Mouse (Mus musculus): Measurements from ENCODE around the gene Sema7a.

The Sema7a gene

DNA sequence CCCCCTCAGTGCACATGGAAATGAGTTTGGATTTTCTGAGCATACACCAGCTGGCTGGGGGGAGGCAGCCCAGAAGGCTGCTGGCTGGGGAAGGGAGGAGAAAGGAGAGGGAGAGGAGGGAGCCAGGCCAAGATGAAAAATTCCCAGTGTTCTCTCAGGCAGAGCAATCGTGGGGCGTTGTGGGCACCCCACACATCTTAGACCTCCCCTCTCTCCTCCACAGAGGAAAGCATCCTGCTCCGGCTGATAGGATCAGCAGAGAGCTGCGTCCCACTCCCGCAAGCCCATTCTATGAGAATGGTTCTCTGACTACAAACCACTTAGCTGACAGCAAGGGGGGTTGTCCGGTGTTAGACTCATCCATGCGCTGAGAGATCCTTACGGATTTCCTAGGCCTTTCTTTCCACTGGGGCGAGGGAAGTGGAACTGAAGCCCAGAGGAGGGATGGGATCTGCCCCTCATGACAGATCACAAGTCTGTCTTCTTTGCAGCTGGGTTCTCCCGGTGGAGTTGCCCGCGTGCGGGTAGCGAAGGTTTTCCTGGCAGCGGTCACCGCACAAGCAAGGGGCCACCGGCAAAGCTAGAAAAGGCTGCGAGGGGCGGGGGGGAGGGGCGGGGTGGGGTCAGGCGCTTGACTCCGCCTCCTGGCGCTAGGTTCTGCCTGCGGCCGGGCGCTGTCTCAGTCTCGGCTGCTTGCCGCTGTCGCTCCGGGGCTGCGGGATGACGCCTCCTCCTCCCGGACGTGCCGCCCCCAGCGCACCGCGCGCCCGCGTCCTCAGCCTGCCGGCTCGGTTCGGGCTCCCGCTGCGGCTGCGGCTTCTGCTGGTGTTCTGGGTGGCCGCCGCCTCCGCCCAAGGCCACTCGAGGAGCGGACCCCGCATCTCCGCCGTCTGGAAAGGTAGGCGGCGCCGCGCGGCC, at the start of gene Sema7a:
Gene Sema7a (plus strand): TSS at position 682 of the 918 bp plus-strand sequence.
- DNase-seq, result peak; percentile 46

DNA sequence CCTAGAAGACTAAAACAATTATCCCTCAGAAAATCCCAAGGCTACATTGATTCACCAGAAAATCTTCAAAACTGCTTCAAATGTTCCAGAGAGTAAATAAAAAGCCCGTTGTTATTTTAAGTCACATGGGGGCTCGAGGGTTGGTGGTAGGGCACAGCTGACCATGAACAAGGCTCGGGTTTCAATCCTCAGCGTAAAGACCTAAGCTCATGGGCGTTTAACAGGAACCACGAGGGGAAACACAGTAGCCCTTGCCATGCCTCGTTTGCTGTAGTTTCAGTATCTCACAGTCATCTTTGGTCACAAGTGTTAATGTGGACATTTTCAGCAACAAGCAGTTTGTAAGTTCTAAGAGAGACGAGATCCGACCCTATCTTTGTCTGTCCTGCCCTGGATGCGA, 39.4 kb upstream of the Sema7a start:
- DNase-seq, result no peak

DNA sequence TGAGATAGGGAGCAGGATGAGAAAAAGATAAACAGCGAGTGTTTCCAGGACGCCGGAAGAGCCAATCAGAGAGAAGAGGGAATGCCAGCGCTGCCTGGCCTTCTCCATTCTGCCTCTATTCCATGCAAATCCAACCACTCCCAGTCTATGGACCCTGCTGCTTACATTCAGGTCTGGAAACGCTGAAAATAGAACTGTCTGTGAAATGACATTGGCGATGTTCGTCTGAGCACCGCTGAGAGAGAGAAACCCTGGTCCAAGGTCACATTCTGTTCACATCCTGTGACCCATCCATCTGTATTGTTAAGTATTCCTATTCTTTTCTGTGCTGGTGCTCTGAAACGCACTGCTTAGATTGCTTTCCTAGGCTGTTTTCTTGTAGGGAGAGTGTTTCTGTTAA, 38.7 kb upstream of the Sema7a start:
- DNase-seq, result no peak

DNA sequence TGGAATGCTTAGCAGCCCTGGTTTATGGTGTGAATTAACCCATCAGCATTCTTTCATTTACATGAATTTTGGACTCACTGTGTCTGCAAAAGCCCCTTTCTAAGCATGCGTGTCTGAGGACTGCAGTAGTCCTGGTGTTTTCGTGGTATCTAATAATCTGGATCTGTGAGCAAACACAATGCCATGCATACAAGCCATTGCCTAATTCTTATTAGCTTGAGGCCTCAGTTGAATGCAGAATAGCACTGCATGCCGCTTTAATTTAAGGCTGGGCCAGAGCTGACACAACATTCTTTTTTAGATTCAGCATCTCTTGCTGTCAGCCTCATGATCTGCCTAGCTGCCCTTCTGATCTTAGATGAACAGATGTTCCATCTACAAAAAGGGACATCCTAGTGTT, 38.3 kb upstream of the Sema7a start:
- no peak for DNase-seq

DNA sequence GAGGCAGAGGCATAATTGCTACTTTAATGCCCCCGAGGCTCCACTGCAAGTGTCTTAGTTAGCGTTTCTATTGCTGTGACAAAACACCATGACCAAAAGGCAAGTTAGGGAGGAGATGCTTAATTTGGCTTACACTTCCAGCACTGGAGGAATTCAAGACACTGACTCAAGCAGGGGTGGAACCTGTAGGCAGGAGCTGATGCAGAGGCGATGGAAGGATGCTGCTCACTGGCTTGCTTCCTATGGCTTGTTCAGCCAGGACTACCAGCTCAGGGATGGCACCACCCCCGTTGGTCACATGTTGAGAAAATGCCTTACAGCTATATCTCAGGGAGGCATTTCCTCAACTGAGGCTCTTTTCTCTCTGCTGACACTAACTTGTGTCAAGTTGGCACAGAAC, 37.8 kb upstream of the Sema7a start:
- DNase-seq, result no peak

DNA sequence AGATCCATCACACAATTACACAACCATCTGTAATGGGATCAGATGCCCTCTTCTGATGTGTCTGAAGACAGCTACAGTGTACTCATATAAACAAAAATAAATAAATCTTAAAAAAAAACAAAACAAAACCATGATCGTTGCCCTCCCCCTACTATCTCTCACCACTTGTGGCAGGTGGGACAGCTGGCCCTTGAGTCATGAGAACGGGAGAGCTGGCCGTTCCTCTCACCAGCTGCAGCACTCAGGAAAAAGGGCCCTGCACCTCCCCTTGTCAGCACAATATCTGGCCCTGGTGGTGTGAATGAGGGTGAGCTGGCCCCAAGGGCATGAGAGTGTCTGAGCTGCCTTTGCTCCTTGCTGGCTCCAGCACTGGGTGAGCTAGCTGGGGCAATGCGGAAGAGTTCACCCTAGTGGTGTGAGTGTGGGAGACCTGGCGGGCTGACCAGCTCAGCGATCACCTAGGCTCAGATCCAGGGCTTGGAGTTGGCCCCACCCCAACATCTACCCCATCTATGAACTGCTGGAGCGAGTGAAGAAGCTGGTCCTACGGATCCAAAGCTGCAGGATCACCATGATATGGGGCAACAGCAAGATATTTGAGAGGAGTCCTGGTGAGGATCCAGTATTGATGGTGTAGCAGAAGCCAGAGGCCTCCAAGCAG, 36.2 kb upstream of the Sema7a start:
- DNase-seq, result no peak

DNA sequence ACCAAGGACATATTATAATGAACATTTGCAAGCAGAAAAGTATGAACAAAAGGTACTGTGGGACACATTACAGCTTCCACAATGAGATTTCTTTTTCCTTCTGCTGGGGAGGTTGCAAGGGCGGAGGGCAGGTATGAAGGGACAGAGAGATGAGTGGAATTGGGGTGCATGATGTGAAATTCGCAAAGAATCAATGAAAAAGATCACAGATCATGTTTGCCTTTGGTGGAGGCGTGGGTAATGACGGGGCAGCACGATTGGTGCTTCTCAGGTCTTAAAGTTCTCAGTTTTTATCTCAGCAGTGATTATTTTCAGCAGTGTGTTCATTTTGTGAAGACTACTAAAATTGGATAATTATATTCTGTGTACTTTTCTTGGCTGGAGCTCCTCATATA, 35.7 kb upstream of the Sema7a start:
- DNase-seq, result no peak

DNA sequence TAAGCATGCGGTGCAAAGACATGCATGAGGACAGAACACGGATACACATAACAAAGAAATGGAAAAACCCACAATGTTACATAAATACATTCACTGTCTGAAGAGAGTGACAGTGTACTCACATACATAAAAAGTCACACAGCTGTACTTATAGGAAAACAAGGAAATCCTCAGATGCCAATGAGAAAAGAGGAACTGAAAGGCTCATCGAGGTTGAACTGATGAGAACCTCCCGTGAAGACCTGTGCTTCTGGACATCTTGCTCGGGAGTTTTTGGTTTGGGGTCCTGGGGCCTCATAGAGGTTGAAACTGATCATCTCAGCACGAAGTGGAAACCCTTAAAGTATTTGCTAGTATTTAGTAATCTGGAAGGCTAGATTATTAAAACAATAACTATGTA, 32.7 kb upstream of the Sema7a start:
- DNase-seq, result no peak

DNA sequence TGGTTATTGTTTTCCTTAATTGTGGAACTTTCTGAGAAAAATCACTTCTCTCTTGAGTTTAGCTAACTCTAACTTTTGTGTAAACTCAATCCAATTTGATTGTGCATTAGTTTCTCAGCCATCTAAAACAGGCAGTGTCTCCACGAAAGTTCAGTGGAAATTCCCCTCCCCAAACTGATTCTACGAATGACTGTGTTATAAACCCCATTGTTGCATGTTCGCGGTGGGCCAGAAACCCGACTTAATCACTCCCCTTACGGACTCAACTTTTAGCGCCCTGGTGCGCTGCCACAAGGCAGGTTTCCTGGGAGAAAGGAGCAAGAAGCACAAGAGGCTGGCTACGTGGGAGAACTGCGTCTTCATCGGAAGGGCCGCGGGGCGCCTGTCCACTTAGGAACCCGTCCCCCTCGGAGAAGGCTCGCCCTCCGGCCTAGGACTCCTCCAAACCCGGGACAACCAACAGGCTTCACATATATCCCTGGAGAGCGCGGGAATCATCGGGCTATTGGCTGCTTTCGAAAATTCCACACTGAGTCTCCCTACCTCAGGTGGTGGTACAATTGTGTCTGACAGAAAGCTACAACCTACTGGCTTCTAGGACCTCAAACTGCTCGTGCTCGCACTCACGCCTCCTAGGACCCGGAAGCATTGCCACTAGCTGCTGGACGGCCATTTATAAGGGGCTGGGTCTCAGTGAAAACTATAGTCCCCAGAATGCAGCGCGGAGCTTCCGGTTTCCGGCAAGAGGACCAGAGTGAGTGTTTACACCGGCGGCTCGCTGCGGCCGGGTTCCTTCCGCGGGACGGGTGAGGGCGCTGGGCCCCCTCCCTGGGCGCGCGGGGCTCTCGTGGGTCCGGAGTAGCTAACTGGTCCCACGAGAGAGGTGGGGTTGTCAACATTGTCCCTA, 29.4 kb upstream of the Sema7a start, which contains the start of gene Ubl7:
Gene Ubl7 (plus strand): TSS at position 726 of the 907 bp plus-strand sequence.
- DNase-seq, result peak; percentile 92

DNA sequence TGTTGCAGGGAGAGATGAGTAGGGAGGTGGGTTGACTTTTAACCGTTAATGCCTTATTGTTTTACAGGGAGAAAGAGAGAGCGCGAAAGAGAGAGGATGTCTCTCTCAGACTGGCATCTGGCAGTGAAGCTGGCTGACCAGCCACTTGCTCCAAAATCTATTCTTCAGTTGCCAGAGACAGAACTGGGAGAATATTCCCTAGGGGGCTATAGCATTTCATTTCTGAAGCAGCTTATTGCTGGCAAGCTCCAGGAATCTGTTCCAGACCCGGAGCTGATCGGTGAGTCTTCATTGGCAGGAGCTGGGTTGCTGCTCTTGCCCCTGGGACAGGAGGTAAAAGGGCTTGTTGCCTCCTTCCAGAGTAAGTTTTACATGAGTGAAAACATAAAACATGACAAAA, 27.3 kb upstream of the Sema7a start:
- DNase-seq, result no peak

DNA sequence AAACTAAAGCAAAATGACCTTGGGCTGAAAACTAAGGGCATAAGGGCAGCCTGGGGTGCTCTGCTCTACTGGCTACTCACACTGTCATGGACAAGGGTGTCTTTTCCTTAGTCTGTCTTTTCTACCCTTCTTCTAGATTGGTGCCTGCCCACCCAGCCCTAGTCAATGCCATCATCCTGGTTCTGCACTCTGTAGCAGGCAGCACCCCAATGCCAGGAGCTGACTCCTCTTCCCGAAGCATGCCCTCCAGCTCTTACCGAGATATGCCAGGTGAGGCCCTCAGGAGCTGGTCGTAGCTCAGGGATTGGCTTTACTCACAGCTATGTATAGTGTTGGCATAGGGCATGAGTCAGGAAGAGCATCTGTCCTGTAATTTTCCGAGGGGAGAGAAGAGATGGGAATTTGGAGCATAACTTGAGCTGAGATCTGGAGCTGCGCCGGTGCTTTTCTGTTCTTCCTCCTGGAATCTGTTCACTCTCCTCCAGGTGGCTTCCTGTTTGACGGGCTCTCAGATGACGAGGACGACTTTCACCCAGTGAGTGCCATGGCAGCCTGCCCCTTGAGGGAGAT, 18.3 kb upstream of the Sema7a start:
- no peak for DNase-seq

DNA sequence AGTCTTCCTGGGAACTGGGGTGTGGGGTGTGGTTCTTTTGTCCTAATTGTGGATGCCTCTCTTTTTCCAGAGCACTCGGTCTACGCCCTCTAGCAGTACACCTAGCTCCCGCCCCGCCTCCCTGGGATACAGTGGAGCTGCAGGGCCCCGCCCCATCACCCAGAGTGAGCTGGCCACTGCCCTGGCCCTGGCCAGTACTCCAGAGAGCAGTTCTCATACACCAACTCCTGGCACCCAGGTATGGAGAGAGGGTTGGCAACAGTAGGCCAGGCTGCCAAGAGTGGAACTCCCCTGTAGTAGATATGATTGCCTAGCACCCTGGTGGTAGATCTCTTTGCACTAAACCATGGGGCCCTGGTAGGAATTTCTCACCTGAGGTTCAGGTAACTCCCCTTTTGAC, 17.5 kb upstream of the Sema7a start:
- DNase-seq, result no peak

DNA sequence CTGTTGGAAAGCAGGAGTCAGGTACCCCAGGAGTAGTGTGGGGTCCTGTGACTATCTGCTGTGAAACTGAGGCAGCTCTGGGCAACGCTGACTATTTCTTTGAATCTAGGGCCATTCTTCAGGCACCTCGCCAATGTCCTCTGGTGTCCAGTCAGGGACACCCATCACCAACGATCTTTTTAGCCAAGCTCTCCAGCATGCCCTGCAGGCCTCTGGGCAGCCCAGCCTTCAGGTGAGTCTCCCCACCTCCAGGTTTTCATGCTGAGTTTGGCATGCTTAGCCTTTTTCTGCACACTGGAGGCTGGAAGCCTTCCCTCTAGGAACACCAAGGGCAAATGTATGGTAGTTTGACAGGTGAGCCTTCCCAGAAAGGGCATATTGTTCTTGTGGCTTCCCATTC, 16.9 kb upstream of the Sema7a start:
- no peak for DNase-seq

DNA sequence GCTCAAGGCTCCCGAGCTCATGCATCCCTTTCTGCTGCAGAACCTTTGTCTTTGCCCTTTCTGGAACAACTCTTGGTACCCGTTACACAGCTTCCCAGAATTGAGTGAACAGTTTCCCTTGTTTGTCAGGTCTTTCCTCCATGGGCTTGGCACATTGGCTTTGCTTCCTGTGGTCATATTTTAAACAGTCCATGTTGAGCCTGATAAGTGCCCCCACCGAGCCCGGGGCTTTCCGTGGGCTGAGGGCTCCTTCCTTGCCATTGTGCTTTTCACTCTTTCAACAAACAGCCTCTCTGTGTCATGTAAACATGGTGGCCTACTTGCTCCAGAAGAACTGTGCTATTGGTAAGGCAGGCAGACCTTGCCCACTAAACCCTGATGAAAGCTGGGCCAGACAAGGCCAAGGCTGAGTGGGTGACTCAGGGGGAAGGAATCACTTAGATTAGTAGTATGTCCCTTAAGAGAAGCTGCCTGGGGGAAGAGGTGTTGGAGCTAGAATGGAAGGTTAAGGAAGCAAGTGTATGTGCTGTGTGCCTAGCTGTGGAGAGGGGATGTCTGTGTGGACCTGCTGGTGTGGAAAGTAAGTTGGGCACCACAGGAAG, 8.6 kb upstream of the Sema7a start:
- no peak for DNase-seq

DNA sequence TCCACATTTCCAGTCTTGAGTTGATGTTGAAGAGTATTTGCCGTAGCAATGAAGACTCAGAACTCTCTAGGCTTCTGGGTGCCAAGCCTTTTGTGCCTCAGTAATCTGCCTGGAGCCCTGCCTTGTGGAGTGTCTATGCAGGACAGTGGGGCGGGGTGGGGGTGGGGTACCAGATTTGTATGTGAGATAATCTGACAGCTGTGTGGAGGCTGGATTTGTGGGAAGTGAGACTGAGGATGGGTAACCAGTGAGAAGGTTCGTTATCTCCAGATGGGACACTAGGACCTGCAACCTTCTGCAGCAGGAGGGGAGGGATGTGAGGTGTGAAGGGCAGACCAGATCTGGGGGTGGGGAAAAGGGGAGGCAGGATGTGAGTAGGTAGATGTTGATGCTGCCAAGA, 7.7 kb upstream of the Sema7a start:
- DNase-seq, result no peak

DNA sequence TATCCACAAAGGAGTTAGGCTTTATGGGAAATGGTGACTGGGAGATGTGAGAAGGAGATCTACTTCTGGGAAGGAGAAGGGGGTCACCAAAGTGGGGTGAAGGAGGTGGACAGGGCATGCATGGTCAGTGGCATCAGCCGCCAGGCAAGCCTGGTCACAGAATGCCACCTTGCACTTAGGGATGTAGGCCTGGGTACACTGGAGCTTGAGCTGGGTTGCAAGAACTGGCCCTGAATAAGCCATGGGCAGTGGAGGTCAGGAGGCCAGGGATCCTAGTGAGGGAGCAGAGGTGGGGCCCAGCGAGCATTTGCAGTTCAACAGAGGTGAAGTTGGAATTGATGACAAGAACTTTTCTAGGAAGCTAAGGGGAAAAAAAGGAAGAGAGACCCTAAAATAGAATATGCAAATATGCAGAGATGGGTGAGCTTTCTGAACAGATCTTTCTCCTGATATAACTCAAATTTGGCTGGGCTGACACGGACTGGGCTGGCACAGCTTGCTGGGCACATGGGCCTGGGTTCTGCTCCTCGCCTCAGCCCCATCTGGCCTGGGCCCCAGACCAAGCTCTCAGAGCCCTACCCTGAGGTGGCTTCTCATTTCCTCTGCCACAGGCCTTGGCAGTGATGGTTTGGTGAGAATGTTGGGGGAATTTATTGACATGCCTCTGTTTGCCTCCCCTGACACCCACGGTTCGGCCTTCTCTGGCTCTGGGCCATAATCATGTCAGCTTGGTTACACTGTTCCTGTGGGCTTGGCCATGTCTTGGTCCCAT, 6.9 kb upstream of the Sema7a start:
- DNase-seq, result no peak

DNA sequence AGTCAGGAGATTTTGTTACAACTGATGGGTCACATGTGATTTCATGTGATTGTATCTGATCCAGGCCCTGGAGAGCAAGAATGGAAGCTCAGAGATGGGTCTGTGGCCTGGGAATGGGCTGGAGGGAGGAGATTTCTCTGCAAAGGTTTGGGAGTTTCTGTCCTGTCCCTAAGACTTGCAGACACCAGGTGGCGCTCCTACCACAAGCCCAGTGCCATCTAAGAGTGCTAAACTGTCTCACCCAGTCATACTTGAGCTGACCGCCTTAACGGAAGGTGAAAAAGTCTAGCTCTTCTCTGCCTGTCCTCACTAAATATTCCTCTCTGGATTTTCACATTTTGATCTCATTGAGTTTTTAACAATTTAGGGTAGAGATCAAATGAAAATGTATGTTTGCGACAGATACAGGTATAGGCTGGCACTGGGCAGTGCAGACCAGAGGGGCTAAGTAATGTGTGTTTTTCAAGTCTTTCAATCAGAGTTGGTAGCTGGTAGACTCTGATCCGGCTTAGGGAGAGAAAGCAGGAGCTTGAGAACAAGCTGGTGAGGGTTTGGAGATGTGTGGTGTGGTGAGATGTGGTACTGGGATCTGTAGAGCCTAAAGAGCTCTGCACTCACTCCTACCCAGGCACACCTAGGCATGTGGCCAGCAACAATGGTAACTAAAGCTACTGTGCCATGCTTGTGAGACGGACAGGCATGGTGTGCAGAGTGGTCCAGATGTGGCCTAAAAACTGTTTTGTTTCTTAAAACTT, 4.1 kb upstream of the Sema7a start:
- peak; percentile 61 for DNase-seq

DNA sequence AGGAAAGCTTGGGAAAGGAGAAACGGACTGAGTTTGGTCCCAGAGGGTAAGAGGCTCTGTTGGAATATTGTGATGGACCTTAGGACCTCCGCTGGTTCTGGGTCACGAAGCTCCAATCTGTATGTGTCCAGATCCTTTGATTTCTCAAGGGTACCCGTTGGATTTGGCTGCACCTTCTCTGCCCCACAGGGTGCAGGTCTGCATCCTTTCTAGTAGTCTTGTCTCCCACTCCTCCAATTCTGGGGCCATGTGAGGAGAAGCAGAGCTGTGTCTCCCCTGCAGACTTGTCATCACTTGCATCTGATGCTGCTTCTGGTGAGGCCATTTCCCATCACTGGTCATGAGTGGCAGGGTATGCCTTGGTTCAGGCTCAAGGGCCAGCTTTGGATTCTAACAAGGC, 2.7 kb upstream of the Sema7a start:
- no peak for DNase-seq

DNA sequence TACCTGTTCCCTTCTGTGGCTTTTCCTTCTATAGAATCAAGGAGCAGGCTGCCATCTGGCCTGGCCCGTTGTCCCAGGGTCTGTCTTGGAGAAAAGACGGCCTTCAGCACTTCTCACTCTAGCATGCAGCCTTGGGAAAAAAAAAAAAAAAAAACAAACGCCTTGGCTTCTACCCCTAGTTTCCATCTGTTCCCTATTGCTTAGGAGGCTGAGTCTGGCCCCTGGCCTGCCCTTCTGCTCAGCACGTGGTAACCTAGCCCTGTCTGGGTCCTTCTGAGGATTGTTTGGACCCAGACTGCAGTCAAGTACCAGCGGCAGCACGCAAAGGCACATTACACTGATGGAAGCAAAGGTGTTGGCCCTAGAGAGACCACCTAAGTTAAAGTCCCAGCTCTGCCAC, 2.3 kb upstream of the Sema7a start:
- no peak for DNase-seq

DNA sequence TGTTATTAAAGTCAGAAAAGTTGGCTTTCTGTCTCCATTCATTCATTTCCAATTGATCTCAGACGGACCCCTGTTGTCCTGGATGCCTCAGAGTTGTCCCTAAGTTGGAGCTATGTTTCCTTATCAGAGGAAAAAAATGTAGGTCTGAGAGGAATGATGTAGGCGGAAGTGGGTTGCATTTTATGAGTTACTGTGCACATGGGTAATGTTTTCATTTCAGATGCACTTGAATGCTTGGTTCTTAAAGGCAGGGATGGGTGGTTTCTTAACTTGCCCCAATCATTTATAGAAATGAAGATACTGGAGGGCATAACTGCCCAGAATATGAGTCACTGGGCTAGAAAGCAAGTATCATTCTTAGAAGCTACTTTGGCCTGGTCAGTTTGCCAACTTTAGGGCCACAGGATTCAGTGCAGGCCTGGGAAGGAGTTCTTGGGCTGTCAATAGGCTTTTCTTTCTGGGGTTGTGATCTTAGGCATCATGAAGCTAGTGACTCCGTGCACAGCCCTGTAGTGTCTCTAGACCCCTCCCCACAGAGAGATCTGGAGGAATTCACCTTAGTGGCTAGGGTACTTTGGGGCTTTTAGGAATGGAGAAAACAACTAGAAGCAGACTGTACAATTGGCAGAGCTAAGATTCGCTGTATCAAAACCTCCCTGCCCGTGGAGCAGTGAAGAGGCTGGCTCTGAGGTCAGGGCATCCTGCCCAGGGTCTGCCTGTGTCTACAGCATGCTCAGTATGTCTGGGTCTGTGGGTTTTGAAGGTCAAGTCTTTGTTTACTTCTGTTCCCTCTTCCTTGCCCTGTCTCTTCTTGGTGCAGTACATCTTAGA, 1.5 kb upstream of the Sema7a start:
- DNase-seq, result no peak

All from kidney, adult 11 months (tissue).